Mouse (Mus musculus): ENCODE results near the gene Fam217a.
"Not testable (repeated sequence)": the region's sequence is repeated elsewhere in the genome, so short reads cannot be mapped to it uniquely, and the experiment has no call there.

The Fam217a gene

DNA sequence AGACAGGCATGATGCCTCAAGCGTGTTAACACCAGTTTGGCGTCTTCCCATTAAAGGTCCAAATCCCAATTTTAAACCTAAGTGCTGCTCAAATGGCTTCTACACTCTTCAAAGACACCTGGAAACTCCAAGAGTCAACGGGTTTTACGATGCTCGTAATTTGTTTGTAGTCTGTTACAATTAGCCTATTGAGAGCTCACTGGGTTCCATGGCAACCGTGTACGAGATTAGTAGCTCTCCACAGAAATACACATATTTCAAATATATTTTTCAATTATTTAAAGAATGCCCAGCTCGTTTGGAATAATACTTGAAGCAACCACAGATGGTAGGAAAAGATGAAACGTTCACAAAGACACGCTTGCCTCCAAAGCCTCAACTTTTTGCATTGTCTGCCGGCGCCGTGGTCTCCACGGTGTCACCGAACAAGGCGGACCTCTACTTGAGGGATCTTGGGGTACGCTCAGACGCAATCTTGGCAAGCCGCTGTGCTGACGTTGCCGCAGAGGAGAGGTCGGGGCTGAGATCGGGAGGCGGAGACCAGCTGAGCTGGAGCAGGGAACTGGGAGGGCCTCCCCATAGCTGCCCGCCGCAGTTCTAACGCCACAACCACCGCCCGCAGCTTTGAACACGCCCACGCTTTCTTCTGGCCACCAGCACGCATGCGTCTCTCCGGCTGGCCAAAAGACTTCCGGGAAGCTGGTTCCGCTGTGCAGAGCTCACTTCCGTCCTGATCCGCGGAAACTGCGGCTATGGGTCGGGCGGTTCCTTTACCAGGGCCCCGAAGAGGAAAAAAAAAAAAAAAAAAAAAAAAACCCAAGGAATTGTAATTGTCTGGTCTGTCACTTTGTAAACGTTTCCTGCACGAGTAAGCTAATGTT lies 50.1 kb downstream of the Fam217a start:
- DNase-seq = peak; percentile 96 to 98

DNA sequence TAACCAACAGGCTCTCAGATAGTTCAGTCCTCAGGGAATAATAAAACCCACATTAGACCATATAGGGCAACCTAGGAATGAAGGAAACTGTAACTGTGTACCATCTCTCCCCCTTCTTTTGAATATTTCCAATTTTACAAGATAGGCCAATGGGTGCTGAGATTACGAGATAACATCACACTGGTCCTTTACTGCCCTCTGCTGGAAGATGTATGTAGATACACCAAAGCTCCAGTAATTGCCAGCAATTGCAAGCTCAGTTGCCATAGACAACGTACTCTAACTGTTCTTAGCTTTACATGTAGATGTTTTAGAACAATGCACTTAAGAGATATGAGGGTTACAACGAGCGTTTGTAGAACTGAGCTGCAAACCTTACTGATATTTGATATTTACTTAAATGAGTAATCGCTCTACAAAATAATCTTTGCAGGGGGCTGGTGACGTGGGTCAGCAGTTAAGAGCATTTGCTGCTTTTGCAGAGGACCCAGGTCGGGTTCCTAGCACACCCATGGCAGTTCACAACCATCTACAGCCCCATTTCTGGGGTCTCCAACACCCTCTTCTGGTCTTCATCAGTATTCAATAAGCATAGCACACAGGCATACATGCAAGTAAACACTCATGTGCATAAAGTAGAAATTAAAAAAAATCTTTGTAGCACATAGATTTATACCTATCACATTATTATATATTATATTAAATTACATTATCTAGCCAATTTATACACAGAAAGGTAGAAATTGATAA lies 59.5 kb downstream of the Fam217a start:
- DNase-seq = peak in 1 of 2 experiments; percentile 48

DNA sequence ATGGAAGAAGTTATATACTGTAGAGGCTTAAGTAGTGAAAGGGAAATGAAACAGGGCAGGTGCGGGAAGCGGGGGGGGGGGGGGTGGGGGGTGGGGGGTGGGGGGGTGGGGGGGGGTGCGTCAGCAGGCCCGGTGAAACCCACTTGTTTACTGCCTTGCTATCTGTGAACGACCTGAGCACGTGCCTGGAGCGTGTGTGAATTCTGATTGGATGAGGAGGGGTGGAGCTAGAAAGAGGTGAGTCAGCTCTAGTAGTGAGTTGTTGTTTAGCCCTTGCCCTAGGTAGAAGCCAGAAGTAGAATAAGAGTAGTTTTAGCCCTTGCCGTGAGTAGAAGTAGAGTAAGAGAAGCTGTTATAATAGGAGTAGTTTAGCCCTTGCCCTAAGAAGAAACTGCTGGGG lies 62.9 kb downstream of the Fam217a start:
- not testable (repeated sequence) for DNase-seq
